ENCODE assay signal across 20 mouse cellular contexts in genomic region chr13:98002598-98002997, GRCm38 (mm10).
A peak's percentile ranks its signal among the peaks of the same experiment; 100 is the strongest.
DNase-seq lines count a peak whose midpoint lies in the region; ATAC-seq and TF ChIP-seq lines count a peak whose summit lies in the region.
"Had no signal": no experiment of that assay in that cellular context is flagged by ENCODE, and none has a peak within 500 bp of the region (broad histone marks: within the 10 kb centered on the region; RNA-seq: fewer than 3 reads in every experiment).

No protein-coding gene starts in this region.

- no peak for TF ChIP-seq EP300 in stomach, postnatal 0 days (optimal IDR thresholded peaks at IDR 0.05)

- no peak overlapping the region for H3K9ac ChIP-seq in intestine, embryonic 16.5 days (ENCODE audit: low read depth, low read length)
- H3K9ac ChIP-seq in intestine, postnatal 0 days (ENCODE audit: low read depth, low read length) = no peak overlapping the region
- H3K9ac ChIP-seq in stomach, postnatal 0 days (ENCODE audit: low read length) = no peak overlapping the region
- H3K9ac ChIP-seq: embryonic facial prominence, embryonic 15.5 days; heart, embryonic 15.5 days; hindbrain, embryonic 15.5 days had no signal

- H3K27me3 ChIP-seq in intestine, embryonic 16.5 days (replicated peaks; ENCODE audit: control insufficient read depth, insufficient read depth, low read length) = no peaks in the 10 kb centered on the region
- no peaks in the 10 kb centered on the region for H3K27me3 ChIP-seq in intestine, postnatal 0 days (replicated peaks; ENCODE audit: control insufficient read depth, insufficient read depth, low read length)
- H3K27me3 ChIP-seq in limb, embryonic 10.5 days (ENCODE audit: low read depth, poor library complexity, severe bottlenecking) = no peaks in the 10 kb centered on the region
- H3K27me3 ChIP-seq in stomach, postnatal 0 days (ENCODE audit: control insufficient read depth, insufficient read depth, low read length) = no peaks in the 10 kb centered on the region
- H3K27me3 ChIP-seq: embryonic facial prominence, embryonic 15.5 days; heart, embryonic 15.5 days; hindbrain, embryonic 15.5 days had no signal

- no peak for TF ChIP-seq CTCF in intestine, postnatal 0 days (IDR thresholded peaks at IDR 0.05; ENCODE audit: low read depth)
- TF ChIP-seq CTCF in stomach, postnatal 0 days (IDR thresholded peaks at IDR 0.05; ENCODE audit: low read depth) = no peak

- intact Hi-C loops in heart, postnatal 36 days (cut with DNase I) = no loop called here

- no peaks in the 10 kb centered on the region for H3K36me3 ChIP-seq in intestine, embryonic 16.5 days (ENCODE audit: control insufficient read depth, insufficient read depth, low read length)
- H3K36me3 ChIP-seq in intestine, postnatal 0 days (ENCODE audit: control insufficient read depth, insufficient read depth) = no peaks in the 10 kb centered on the region
- no peaks in the 10 kb centered on the region for H3K36me3 ChIP-seq in limb, embryonic 10.5 days
- H3K36me3 ChIP-seq in stomach, postnatal 0 days (ENCODE audit: control insufficient read depth, insufficient read depth, low read length) = no peaks in the 10 kb centered on the region
- H3K36me3 ChIP-seq: embryonic facial prominence, embryonic 15.5 days; forebrain, embryonic 10.5 days; G1E; heart, embryonic 15.5 days; hindbrain, embryonic 15.5 days had no signal

- no peak overlapping the region for H3K4me3 ChIP-seq in intestine, embryonic 16.5 days (ENCODE audit: low read length)
- H3K4me3 ChIP-seq in intestine, postnatal 0 days (ENCODE audit: low read depth, low read length) = no peak overlapping the region
- H3K4me3 ChIP-seq in limb, embryonic 10.5 days = no peak overlapping the region
- no peak overlapping the region for H3K4me3 ChIP-seq in stomach, postnatal 0 days (ENCODE audit: low read depth, low read length)
- H3K4me3 ChIP-seq: embryonic facial prominence, embryonic 15.5 days; erythroblast, embryonic 14.5 days; forebrain, embryonic 10.5 days; heart, embryonic 15.5 days; hindbrain, embryonic 15.5 days had no signal

- DNase-seq in heart, adult 11 months = peak; percentile 71
- no peak for DNase-seq in heart, postnatal 36 days
- DNase-seq in limb, embryonic 10.5 days (ENCODE audit: low spot score) = no peak
- no peak for DNase-seq in stomach, postnatal 0 days (ENCODE audit: low spot score)
- DNase-seq in kidney, postnatal 4 days = no peak
- DNase-seq: B cell, adult 2 months; cerebellum, adult 11 months; cerebellum, adult 8-10 months; cerebellum, postnatal 14 days; gastrocnemius, postnatal 36 days had no signal

- 0 out of 2 replicates have a peak, but pooled peaks have one; percentile 35 for ATAC-seq in intestine, embryonic 16.5 days
- ATAC-seq in intestine, postnatal 0 days = no peak
- ATAC-seq in stomach, postnatal 0 days (ENCODE audit: low FRiP score, low TSS enrichment) = peak; percentile 59
- ATAC-seq: CD4-positive, CD25-positive, alpha-beta regulatory T cell, adult 4 months; forebrain, embryonic 14.5 days had no signal

- 0 out of 2 replicates have a peak, but pooled peaks cover 4% of the 10 kb centered on the region for H3K4me1 ChIP-seq in intestine, embryonic 16.5 days (ENCODE audit: control insufficient read depth, insufficient read depth, low read length)
- no peaks in the 10 kb centered on the region; the same call in 1 of the 2 replicates for H3K4me1 ChIP-seq in intestine, postnatal 0 days (replicated peaks; ENCODE audit: control insufficient read depth, insufficient read depth, low read length)
- peaks cover 9% of the 10 kb centered on the region for H3K4me1 ChIP-seq in limb, embryonic 10.5 days
- 0 out of 2 replicates have a peak, but pooled peaks cover 2% of the 10 kb centered on the region for H3K4me1 ChIP-seq in stomach, postnatal 0 days (replicated peaks; ENCODE audit: control insufficient read depth, insufficient read depth)

- no peaks in the 10 kb centered on the region for H3K9me3 ChIP-seq in intestine, embryonic 16.5 days (ENCODE audit: control insufficient read depth, low read length)
- H3K9me3 ChIP-seq in intestine, postnatal 0 days (ENCODE audit: control insufficient read depth) = no peaks in the 10 kb centered on the region
- H3K9me3 ChIP-seq in limb, embryonic 10.5 days (replicated peaks) = no peaks in the 10 kb centered on the region
- H3K9me3 ChIP-seq in stomach, postnatal 0 days (ENCODE audit: control insufficient read depth, low read length) = no peaks in the 10 kb centered on the region
- H3K9me3 ChIP-seq: embryonic facial prominence, embryonic 15.5 days; forebrain, embryonic 10.5 days; G1E; heart, embryonic 15.5 days; hindbrain, embryonic 15.5 days had no signal

- WGBS in intestine, embryonic 16.5 days = 84% methylated on average over 5 of the region's 5 CpGs
- 80% methylated on average over 5 of the region's 5 CpGs for WGBS in intestine, postnatal 0 days
- 91% methylated on average over 5 of the region's 5 CpGs for WGBS in limb, embryonic 10.5 days
- 57% methylated on average over 5 of the region's 5 CpGs for WGBS in stomach, postnatal 0 days

- no peak overlapping the region for H3K4me2 ChIP-seq in intestine, embryonic 16.5 days (ENCODE audit: low read depth, low read length)
- H3K4me2 ChIP-seq in intestine, postnatal 0 days (replicated peaks; ENCODE audit: low read depth) = no peak overlapping the region
- H3K4me2 ChIP-seq in stomach, postnatal 0 days (replicated peaks; ENCODE audit: low read depth) = no peak overlapping the region
- H3K4me2 ChIP-seq: embryonic facial prominence, embryonic 15.5 days; heart, embryonic 15.5 days; hindbrain, embryonic 15.5 days had no signal

- no peak overlapping the region for H3K27ac ChIP-seq in intestine, embryonic 16.5 days (ENCODE audit: low read length)
- H3K27ac ChIP-seq in intestine, postnatal 0 days (ENCODE audit: low read depth, low read length) = no peak overlapping the region
- peak overlapping the region; percentile 56; the same call in 1 of the 2 replicates for H3K27ac ChIP-seq in limb, embryonic 10.5 days
- H3K27ac ChIP-seq in stomach, postnatal 0 days (replicated peaks) = no peak overlapping the region
- H3K27ac ChIP-seq: embryonic facial prominence, embryonic 15.5 days; forebrain, embryonic 10.5 days; heart, embryonic 15.5 days; hindbrain, embryonic 15.5 days had no signal
